Mouse (Mus musculus): ENCODE measurements at regions not wholly inside any gene's neighbourhood (a gene's known extent, or its start where the extent isn't known, plus 50 kb on each side); places are given as distances from the start of the nearest gene placed in this dataset.

DNA sequence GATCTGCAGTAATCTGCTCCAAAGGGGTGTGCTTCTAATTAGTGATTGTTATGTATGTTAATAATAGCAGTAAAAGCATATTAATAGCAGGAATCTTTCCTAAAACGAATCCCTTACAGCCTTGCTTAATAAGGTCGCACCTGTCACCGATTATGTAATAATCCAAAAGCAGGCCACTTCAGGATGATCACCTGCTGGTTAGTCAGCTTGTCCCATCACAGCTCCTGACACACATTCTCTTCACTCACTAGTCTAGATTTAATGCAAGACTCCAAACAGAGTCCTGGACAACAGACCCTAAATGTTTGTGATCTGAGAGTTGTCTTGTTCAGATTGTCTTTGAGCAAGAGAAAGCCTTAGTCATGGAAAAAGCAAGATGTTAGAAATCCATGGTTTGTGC, 85.2 kb upstream of the Kctd3 start:
- H3K27ac ChIP-seq (ENCODE audit: insufficient read depth, low read depth, low read length) = no peak overlapping the region
- H3K4me3 ChIP-seq (ENCODE audit: low read depth, low read length) = no peak overlapping the region
- TF ChIP-seq CTCF (IDR thresholded peaks at IDR 0.05; ENCODE audit: extremely low read depth, insufficient read length, insufficient replicate concordance, low read depth, low read length) (no peak), POLR2A (IDR thresholded peaks at IDR 0.05; ENCODE audit: low read depth, low read length) (no peak)
- WGBS = 66% methylated on average over 3 of the region's 3 CpGs
- H3K27me3 ChIP-seq (ENCODE audit: control insufficient read depth, insufficient read depth, low read length) = no peaks in the 10 kb centered on the region
- no peaks in the 10 kb centered on the region for H3K36me3 ChIP-seq (ENCODE audit: control insufficient read depth, insufficient read depth, low read length)
- no peaks in the 10 kb centered on the region for H3K4me1 ChIP-seq (ENCODE audit: control insufficient read depth, insufficient read depth, insufficient read length, low read length)

DNA sequence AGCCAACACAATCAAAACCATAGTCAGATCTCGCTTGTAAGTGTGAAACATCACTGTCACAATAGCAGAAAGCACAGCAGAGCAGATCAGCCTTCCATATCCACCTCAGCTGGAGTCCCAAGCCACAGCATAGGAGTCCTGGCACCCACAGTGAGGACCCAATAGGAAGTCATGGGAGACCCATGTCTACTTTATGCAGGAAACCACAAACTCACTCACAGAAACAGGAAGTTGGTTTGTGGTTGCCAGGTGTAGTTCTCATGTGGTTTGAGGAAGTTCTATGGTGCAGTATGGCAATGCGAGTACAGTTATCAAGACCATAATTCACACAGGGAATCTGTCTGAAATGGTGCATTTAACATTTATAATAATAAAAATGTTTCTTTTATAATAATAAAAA, 77.6 kb upstream of the Kctd3 start:
- no peak overlapping the region for H3K27ac ChIP-seq (ENCODE audit: insufficient read depth, low read depth, low read length)
- no peaks in the 10 kb centered on the region for H3K27me3 ChIP-seq (ENCODE audit: control insufficient read depth, insufficient read depth, low read length)
- no peaks in the 10 kb centered on the region for H3K36me3 ChIP-seq (ENCODE audit: control insufficient read depth, insufficient read depth, low read length)
- H3K4me3 ChIP-seq (ENCODE audit: low read depth, low read length) = no peak overlapping the region
- peaks cover 2% of the 10 kb centered on the region; the same call in 1 of the 2 replicates for H3K4me1 ChIP-seq (ENCODE audit: control insufficient read depth, insufficient read depth, insufficient read length, low read length)
- WGBS = 74% methylated on average over 2 of the region's 2 CpGs
- TF ChIP-seq CTCF (IDR thresholded peaks at IDR 0.05; ENCODE audit: extremely low read depth, insufficient read length, insufficient replicate concordance, low read depth, low read length) (no peak), POLR2A (IDR thresholded peaks at IDR 0.05; ENCODE audit: low read depth, low read length) (no peak)

DNA sequence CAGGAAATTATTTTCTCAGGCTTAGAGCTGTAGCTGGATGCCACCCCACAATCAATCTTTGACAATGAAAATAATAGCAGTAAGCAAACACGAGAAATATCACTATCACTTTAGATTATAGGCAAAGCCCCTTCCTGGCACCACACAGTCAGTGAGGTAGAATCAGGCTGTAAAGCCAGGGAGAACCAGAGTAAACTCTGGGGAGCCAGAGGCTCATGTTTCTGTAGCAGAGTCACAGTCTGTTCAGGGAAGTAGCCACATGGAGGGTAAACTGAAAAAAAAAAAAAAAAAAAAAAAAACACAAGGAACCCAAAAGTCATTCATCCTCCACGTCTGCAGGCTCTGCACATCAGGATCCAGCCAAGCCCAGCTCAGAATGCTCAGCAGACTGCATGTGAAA, 73.6 kb upstream of the Kctd3 start:
- Histone ChIP-seq H3K27me3 (ENCODE audit: control insufficient read depth, insufficient read depth, low read length) (no peaks in the 10 kb centered on the region), H3K4me1 (ENCODE audit: control insufficient read depth, insufficient read depth, insufficient read length, low read length) (peaks cover 2% of the 10 kb centered on the region; the same call in 1 of the 2 replicates), H3K27ac (ENCODE audit: insufficient read depth, low read depth, low read length) (no peak overlapping the region), H3K36me3 (ENCODE audit: control insufficient read depth, insufficient read depth, low read length) (no peaks in the 10 kb centered on the region), H3K4me3 (ENCODE audit: low read depth, low read length) (no peak overlapping the region)
- TF ChIP-seq CTCF (IDR thresholded peaks at IDR 0.05; ENCODE audit: extremely low read depth, insufficient read length, insufficient replicate concordance, low read depth, low read length) = no peak
- TF ChIP-seq POLR2A (IDR thresholded peaks at IDR 0.05; ENCODE audit: low read depth, low read length) = no peak
- 34% methylated on average over 2 of the region's 2 CpGs for WGBS

DNA sequence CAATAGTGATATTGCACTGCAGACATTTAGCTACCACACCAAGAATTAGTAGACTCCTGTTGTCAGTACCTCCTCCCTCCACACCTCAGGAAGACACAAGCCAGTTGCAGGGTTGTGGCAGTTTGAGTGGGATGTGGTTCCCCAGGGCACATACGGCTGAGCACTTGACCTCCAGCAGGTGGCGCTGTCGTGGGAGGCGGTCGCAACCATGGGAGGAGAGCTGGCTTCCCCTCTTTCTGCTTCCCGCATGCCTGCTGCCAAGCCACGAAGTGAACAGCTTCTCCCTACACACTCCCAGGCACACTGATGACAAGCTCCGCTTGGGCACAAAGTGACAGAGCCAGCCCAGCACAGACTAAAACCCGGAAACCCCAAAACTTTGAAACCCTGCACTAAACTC, 73.2 kb upstream of the Kctd3 start:
- no peak overlapping the region for H3K4me3 ChIP-seq (ENCODE audit: low read depth, low read length)
- H3K36me3 ChIP-seq (ENCODE audit: control insufficient read depth, insufficient read depth, low read length) = no peaks in the 10 kb centered on the region
- WGBS = 14% methylated on average over 9 of the region's 9 CpGs
- H3K27ac ChIP-seq (ENCODE audit: insufficient read depth, low read depth, low read length) = no peak overlapping the region
- peaks cover 2% of the 10 kb centered on the region; the same call in 1 of the 2 replicates for H3K4me1 ChIP-seq (ENCODE audit: control insufficient read depth, insufficient read depth, insufficient read length, low read length)
- H3K27me3 ChIP-seq (ENCODE audit: control insufficient read depth, insufficient read depth, low read length) = no peaks in the 10 kb centered on the region
- peak; percentile 71 for TF ChIP-seq CTCF (IDR thresholded peaks at IDR 0.05; ENCODE audit: extremely low read depth, insufficient read length, insufficient replicate concordance, low read depth, low read length)
- no peak for TF ChIP-seq POLR2A (IDR thresholded peaks at IDR 0.05; ENCODE audit: low read depth, low read length)

DNA sequence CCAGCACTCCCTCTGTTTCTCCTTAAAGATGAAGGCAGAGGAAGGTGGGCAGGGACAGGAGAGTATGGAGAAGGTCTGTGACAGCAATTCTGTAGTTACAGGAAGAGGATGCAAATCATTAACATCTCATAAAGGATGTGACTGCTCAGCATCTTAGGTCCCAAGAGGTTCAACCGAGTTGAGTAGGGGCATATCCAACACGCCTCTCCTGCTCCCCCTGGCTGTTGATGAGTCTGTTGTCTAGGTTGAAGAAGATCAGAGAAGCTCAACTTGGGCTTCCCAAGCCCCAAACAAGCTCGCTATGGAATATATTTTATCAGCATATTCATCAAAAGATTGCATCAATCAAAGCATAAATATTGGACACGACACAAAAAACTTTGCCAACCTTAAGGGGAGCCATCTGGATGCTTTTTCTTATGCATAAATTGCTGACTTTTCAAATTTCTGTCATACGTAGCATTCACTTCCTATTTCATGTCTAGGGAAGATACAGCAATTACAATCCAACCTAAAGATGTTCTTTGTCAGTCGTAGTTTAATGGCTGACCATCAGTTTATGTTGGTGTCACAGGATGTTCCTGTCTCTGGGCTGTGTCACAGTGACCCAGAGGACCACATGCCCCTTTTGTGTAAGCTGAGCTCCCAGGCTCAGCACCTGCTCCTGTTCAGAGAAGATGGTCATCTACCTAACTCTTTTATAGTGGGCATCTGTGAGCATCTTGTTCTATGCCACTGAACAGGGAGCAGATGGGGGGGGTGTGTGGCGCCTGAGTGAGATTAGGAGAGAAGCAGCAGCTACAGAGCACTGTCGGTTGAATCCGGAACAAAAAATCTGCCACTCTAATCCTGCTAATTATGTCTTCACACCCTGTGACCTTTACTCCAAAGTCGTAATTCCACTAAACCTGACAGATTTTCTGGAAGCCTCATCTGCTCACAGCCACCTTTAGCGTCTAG, 72.1 kb upstream of the Kctd3 start:
- Histone ChIP-seq H3K4me3 (ENCODE audit: low read depth, low read length) (no peak overlapping the region), H3K27me3 (ENCODE audit: control insufficient read depth, insufficient read depth, low read length) (no peaks in the 10 kb centered on the region), H3K4me1 (ENCODE audit: control insufficient read depth, insufficient read depth, insufficient read length, low read length) (peaks cover 2% of the 10 kb centered on the region; the same call in 1 of the 2 replicates), H3K36me3 (ENCODE audit: control insufficient read depth, insufficient read depth, low read length) (no peaks in the 10 kb centered on the region), H3K27ac (ENCODE audit: insufficient read depth, low read depth, low read length) (no peak overlapping the region)
- no peak for TF ChIP-seq CTCF (IDR thresholded peaks at IDR 0.05; ENCODE audit: extremely low read depth, insufficient read length, insufficient replicate concordance, low read depth, low read length)
- no peak for TF ChIP-seq POLR2A (IDR thresholded peaks at IDR 0.05; ENCODE audit: low read depth, low read length)
- 59% methylated on average over 11 of the region's 11 CpGs for WGBS

DNA sequence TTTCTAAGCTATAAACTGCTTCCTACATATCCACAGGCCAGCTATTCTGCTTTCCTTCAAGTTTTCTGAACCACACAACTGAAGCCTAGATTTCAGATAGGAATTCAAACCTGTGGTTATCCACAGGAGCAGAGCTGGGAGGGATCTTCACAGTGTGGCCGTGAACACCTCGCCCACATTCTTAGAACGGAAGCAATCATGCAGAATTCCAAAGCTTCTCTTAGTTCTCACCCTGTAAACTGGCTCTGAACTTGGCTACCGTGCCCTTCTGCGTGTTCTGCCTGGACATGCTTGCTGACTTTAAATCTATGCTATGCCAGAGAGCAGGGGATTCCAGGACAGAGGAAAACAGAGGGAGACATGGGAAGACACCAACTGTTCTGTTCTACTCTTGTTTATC, 70.2 kb upstream of the Kctd3 start:
- H3K27ac ChIP-seq (ENCODE audit: insufficient read depth, low read depth, low read length) = no peak overlapping the region
- 71% methylated on average over 5 of the region's 5 CpGs for WGBS
- no peak overlapping the region for H3K4me3 ChIP-seq (ENCODE audit: low read depth, low read length)
- H3K27me3 ChIP-seq (ENCODE audit: control insufficient read depth, insufficient read depth, low read length) = no peaks in the 10 kb centered on the region
- TF ChIP-seq CTCF (IDR thresholded peaks at IDR 0.05; ENCODE audit: extremely low read depth, insufficient read length, insufficient replicate concordance, low read depth, low read length) (no peak), POLR2A (IDR thresholded peaks at IDR 0.05; ENCODE audit: low read depth, low read length) (no peak)
- H3K4me1 ChIP-seq (ENCODE audit: control insufficient read depth, insufficient read depth, insufficient read length, low read length) = peaks cover 2% of the 10 kb centered on the region; the same call in 1 of the 2 replicates
- H3K36me3 ChIP-seq (ENCODE audit: control insufficient read depth, insufficient read depth, low read length) = no peaks in the 10 kb centered on the region

DNA sequence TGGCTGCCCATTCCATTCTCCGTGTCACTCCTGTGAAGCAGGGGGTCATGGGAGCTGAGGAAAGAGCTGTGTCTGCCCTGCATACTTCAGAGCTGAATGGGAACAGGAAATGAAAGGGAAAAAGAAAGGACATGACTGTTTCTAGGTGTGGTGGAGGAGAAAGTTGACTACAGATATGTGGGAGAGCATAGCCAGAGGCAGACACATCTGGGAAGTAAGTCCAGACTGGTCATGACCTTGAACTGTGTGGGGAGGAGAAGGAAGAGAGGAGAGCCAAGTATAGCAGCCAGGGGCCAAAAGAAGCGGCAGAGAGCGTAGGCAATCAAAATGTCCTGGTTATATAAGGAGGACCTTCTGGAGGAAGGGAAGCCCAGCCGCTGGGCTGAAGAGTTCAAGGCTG, 68.6 kb upstream of the Kctd3 start:
- 68% methylated on average over 4 of the region's 4 CpGs for WGBS
- no peak for TF ChIP-seq POLR2A (IDR thresholded peaks at IDR 0.05; ENCODE audit: low read depth, low read length)
- TF ChIP-seq CTCF (IDR thresholded peaks at IDR 0.05; ENCODE audit: extremely low read depth, insufficient read length, insufficient replicate concordance, low read depth, low read length) = no peak
- Histone ChIP-seq H3K4me3 (ENCODE audit: low read depth, low read length) (no peak overlapping the region), H3K4me1 (ENCODE audit: control insufficient read depth, insufficient read depth, insufficient read length, low read length) (peaks cover 2% of the 10 kb centered on the region; the same call in 1 of the 2 replicates), H3K27me3 (ENCODE audit: control insufficient read depth, insufficient read depth, low read length) (no peaks in the 10 kb centered on the region), H3K36me3 (ENCODE audit: control insufficient read depth, insufficient read depth, low read length) (no peaks in the 10 kb centered on the region), H3K27ac (ENCODE audit: insufficient read depth, low read depth, low read length) (no peak overlapping the region)
